Mouse (Mus musculus) MEL (cell line): ENCODE results near the gene Ablim2. TPM values are rescaled to one million over a fixed set of nuclear protein-coding genes. Genes with fewer than 3 reads are reported as not detected.

ENCODE experiments used
- DNase-seq: peaks from one replicate; pipeline ENCODE4 v3.0.0; 2011; ENCODE audit warnings: low read depth, low spot score
- H3K27ac ChIP-seq: 2 replicates; pipeline ENCODE4 v1.5.1; 2012; ENCODE audit warnings: low read depth, mild to moderate bottlenecking, control low read depth, low read length, moderate library complexity; ENCODE audit not compliant: control insufficient read depth
- H3K27me3 ChIP-seq, 2 experiments: fragments of 150-350 bp in 1 of 2; sonication (generic) in 1 of 2; 2 replicates each; pipeline ENCODE4 v1.6.1; 2012; ENCODE audit warnings: low read length in 2 of 2, mild to moderate bottlenecking in 2 of 2, improper control_type of control experiment in 1 of 2, moderate library complexity in 1 of 2; ENCODE audit not compliant: insufficient read depth in 2 of 2, control insufficient read depth in 1 of 2
- H3K36me3 ChIP-seq, 2 experiments: 2 replicates each; pipeline ENCODE4 v1.6.1; 2012 to 2014; ENCODE audit warnings: low read length in 2 of 2, improper control_type of control experiment in 1 of 2, inconsistent platforms in 1 of 2, mild to moderate bottlenecking in 1 of 2; ENCODE audit not compliant: insufficient read depth in 2 of 2, control insufficient read depth in 1 of 2
- H3K4me1 ChIP-seq, 2 experiments: fragments of 150-350 bp in 1 of 2; sonication (generic) in 1 of 2; 2 replicates each; pipeline ENCODE4 v1.6.1; 2012; ENCODE audit warnings: low read length in 2 of 2, improper control_type of control experiment in 1 of 2, mild to moderate bottlenecking in 1 of 2; ENCODE audit not compliant: insufficient read depth in 2 of 2, control insufficient read depth in 1 of 2
- H3K4me3 ChIP-seq, 2 experiments: fragments of 150-350 bp in 1 of 2; sonication (generic) in 1 of 2; 2 replicates each; pipeline ENCODE4 v1.5.1; 2012; ENCODE audit warnings: low read depth in 2 of 2, low read length in 2 of 2, mild to moderate bottlenecking in 2 of 2, moderate library complexity in 2 of 2, control low read depth in 1 of 2, improper control_type of control experiment in 1 of 2; ENCODE audit not compliant: control insufficient read depth in 1 of 2, insufficient read depth in 1 of 2
- H3K79me2 ChIP-seq: 2 replicates; pipeline ENCODE4 v1.6.1; 2012; ENCODE audit warnings: mild to moderate bottlenecking, low read length, moderate library complexity; ENCODE audit not compliant: control insufficient read depth, poor library complexity, insufficient read depth
- H3K9ac ChIP-seq: 2 replicates; pipeline ENCODE4 v1.6.1; 2012; ENCODE audit warnings: low read depth, mild to moderate bottlenecking, control low read depth, low read length, moderate library complexity; ENCODE audit not compliant: control insufficient read depth, poor library complexity, severe bottlenecking
- H3K9me3 ChIP-seq: fragments of 150-350 bp; sonication (generic); replicated peaks from 2 replicates; pipeline ENCODE4 v1.6.1; 2012; ENCODE audit warnings: mild to moderate bottlenecking, low read length, improper control_type of control experiment, moderate library complexity; ENCODE audit not compliant: insufficient read depth
- BHLHE40 ChIP-seq: IDR thresholded peaks from 2 replicates; pipeline ENCODE4 v1.6.1; 2012; ENCODE audit warnings: low read depth, mild to moderate bottlenecking, inconsistent platforms, low read length, improper control_type of control experiment, borderline replicate concordance
- CHD1 ChIP-seq: IDR thresholded peaks from 2 replicates; pipeline ENCODE4 v1.6.1; 2012; ENCODE audit warnings: low read depth, mild to moderate bottlenecking, inconsistent platforms, low read length, improper control_type of control experiment
- CTCF ChIP-seq, 3 experiments: IDR thresholded peaks in 2 of 3; conservative IDR thresholded peaks in 1 of 3; 2 replicates each; pipeline ENCODE4 v1.5.1; 2011 to 2012; ENCODE audit warnings: low read length in 3 of 3, low read depth in 2 of 3, mild to moderate bottlenecking in 2 of 3, improper control_type of control experiment in 1 of 3, inconsistent platforms in 1 of 3, mixed read lengths in 1 of 3, moderate library complexity in 1 of 3; ENCODE audit not compliant: control insufficient read depth in 1 of 3, insufficient read depth in 1 of 3, poor library complexity in 1 of 3, severe bottlenecking in 1 of 3
- E2F4 ChIP-seq: IDR thresholded peaks from 2 replicates; pipeline ENCODE4 v1.6.1; 2011; ENCODE audit warnings: low read depth, low read length, improper control_type of control experiment, borderline replicate concordance
- ELF1 ChIP-seq: IDR thresholded peaks from 2 replicates; pipeline ENCODE4 v1.6.1; 2014; ENCODE audit warnings: low read depth, mild to moderate bottlenecking, inconsistent platforms, low read length, improper control_type of control experiment, moderate library complexity
- EP300 ChIP-seq, 2 experiments: IDR thresholded peaks; 2 replicates each; pipeline ENCODE4 v1.6.1; 2011; ENCODE audit warnings: improper control_type of control experiment in 2 of 2, low read length in 2 of 2, low read depth in 1 of 2, mild to moderate bottlenecking in 1 of 2
- ETS1 ChIP-seq: IDR thresholded peaks from 2 replicates; pipeline ENCODE4 v1.6.1; 2012; ENCODE audit warnings: low read depth, mild to moderate bottlenecking, inconsistent platforms, low read length, improper control_type of control experiment, moderate library complexity
- GABPA ChIP-seq: IDR thresholded peaks from 2 replicates; pipeline ENCODE4 v1.6.1; 2012; ENCODE audit warnings: low read depth, mild to moderate bottlenecking, inconsistent platforms, low read length, improper control_type of control experiment, moderate library complexity
- GATA1 ChIP-seq: IDR thresholded peaks from 2 replicates; pipeline ENCODE4 v1.6.1; 2011; ENCODE audit warnings: low read depth, low read length, improper control_type of control experiment
- MAFK ChIP-seq: IDR thresholded peaks from 2 replicates; pipeline ENCODE4 v1.6.1; 2011; ENCODE audit warnings: low read depth, mild to moderate bottlenecking, low read length, improper control_type of control experiment, borderline replicate concordance
- MEF2A ChIP-seq: IDR thresholded peaks from 2 replicates; pipeline ENCODE4 v1.6.1; 2014; ENCODE audit warnings: low read depth, mild to moderate bottlenecking, inconsistent platforms, low read length, improper control_type of control experiment; ENCODE audit not compliant: poor library complexity, insufficient replicate concordance, severe bottlenecking; ENCODE audit errors: extremely low read depth
- MXI1 ChIP-seq: IDR thresholded peaks from 2 replicates; pipeline ENCODE4 v1.6.1; 2011; ENCODE audit warnings: mild to moderate bottlenecking, low read depth, low read length, improper control_type of control experiment
- MYB ChIP-seq: IDR thresholded peaks from 2 replicates; pipeline ENCODE4 v1.6.1; 2011; ENCODE audit warnings: mild to moderate bottlenecking, low read depth, low read length, improper control_type of control experiment
- MYC ChIP-seq: IDR thresholded peaks from 2 replicates; pipeline ENCODE4 v1.6.1; 2011; ENCODE audit warnings: low read depth, mild to moderate bottlenecking, low read length, improper control_type of control experiment, moderate library complexity
- NELFE ChIP-seq: IDR thresholded peaks from 2 replicates; pipeline ENCODE4 v1.6.1; 2011; ENCODE audit warnings: low read depth, low read length, improper control_type of control experiment
- POLR2AphosphoS2 ChIP-seq: IDR thresholded peaks from 2 replicates; pipeline ENCODE4 v1.6.1; 2011; ENCODE audit warnings: low read length, improper control_type of control experiment
- RAD21 ChIP-seq: IDR thresholded peaks from 2 replicates; pipeline ENCODE4 v1.6.1; 2011; ENCODE audit warnings: mild to moderate bottlenecking, low read depth, low read length, improper control_type of control experiment
- RCOR1 ChIP-seq: IDR thresholded peaks from 2 replicates; pipeline ENCODE4 v1.6.1; 2012; ENCODE audit warnings: low read depth, mild to moderate bottlenecking, inconsistent platforms, low read length, improper control_type of control experiment
- TAL1 ChIP-seq: IDR thresholded peaks from 2 replicates; pipeline ENCODE4 v1.6.1; 2012; ENCODE audit warnings: mild to moderate bottlenecking, inconsistent platforms, low read length, moderate library complexity, mixed read lengths
- TBP ChIP-seq: IDR thresholded peaks from 2 replicates; pipeline ENCODE4 v1.8.0; 2011; ENCODE audit warnings: low read depth, low read length, improper control_type of control experiment
- TCF12 ChIP-seq: IDR thresholded peaks from 2 replicates; pipeline ENCODE4 v1.6.1; 2014; ENCODE audit warnings: low read depth, mild to moderate bottlenecking, inconsistent platforms, low read length, improper control_type of control experiment, moderate library complexity
- USF2 ChIP-seq, 2 experiments: IDR thresholded peaks; 2 replicates each; pipeline ENCODE4 v1.6.1; 2011 to 2012; ENCODE audit warnings: improper control_type of control experiment in 2 of 2, low read length in 2 of 2, borderline replicate concordance in 1 of 2, inconsistent platforms in 1 of 2, low read depth in 1 of 2, mild to moderate bottlenecking in 1 of 2; ENCODE audit not compliant: insufficient read depth in 1 of 2
- ZMIZ1 ChIP-seq: IDR thresholded peaks from 2 replicates; pipeline ENCODE4 v1.6.1; 2012; ENCODE audit warnings: low read depth, mild to moderate bottlenecking, inconsistent platforms, low read length, improper control_type of control experiment, moderate library complexity
- ZNF384 ChIP-seq: IDR thresholded peaks from 2 replicates; pipeline ENCODE4 v1.6.1; 2012; ENCODE audit warnings: low read depth, mild to moderate bottlenecking, inconsistent platforms, low read length, improper control_type of control experiment
- polyA plus RNA-seq, 2 experiments: library from polyadenylated mRNA; stranded (reverse) in 1 of 2; unstranded in 1 of 2; fragments of >175 nt in 1 of 2; fragments of >200 nt in 1 of 2; gene quantifications; 2 replicates each; pipeline versions ENCODE4 v1.2.1 to v1.2.4; 2012; ENCODE audit warnings: low replicate concordance in 2 of 2, low read depth in 1 of 2; ENCODE audit not compliant: insufficient read length in 2 of 2, insufficient read depth in 1 of 2, missing spikeins in 1 of 2
- total RNA-seq: library from RNA; depleted of rRNA; stranded (reverse); fragments of 300-350 nt; gene quantifications from 2 replicates; pipeline ENCODE4 v1.2.3, GENCODE M21; 2012

The Ablim2 gene
- total and polyA plus RNA-seq, 3 experiments: not detected

- Histone ChIP-seq H3K9me3 (no peaks in the 10 kb centered on the region), H3K27me3 (no peaks in the 10 kb centered on the region), H3K27ac (no peak overlapping the region), H3K36me3 (no peaks in the 10 kb centered on the region), H3K9ac (no peak overlapping the region), H3K4me3 (no peak overlapping the region), H3K4me1 (no peaks in the 10 kb centered on the region), H3K79me2 (no peaks in the 10 kb centered on the region)
- TF ChIP-seq CHD1 (no peak), MXI1 (no peak), POLR2AphosphoS2 (no peak), EP300 (IDR thresholded peaks at IDR 0.05; ENCODE audit: low read depth in 1 of 2, low read length in 2 of 2) (no peak), RAD21 (peak; percentile 7), MYC (no peak), E2F4 (no peak), MAFK (no peak), GABPA (no peak), MYB (no peak), TBP (no peak), ZNF384 (no peak), BHLHE40 (no peak), ELF1 (no peak), CTCF (IDR thresholded peaks at IDR 0.05 in 2 of 3, conservative IDR thresholded peaks at IDR 0.05 in 1 of 3; ENCODE audit: control insufficient read depth in 1 of 3, insufficient read depth in 1 of 3, low read depth in 2 of 3, low read length in 3 of 3, poor library complexity in 1 of 3, severe bottlenecking in 1 of 3) (peak in 2 of 3 experiments; percentile 22 to 32; a peak in 3 of 6 replicates), TAL1 (no peak)
- peak; percentile 13 for DNase-seq
Observed at GRCm38 (mm10) chr5:35870408-35871012, 112.8 kb downstream of the Ablim2 start.

- H3K27ac ChIP-seq: no peak overlapping the region
- no peaks in the 10 kb centered on the region for H3K27me3 ChIP-seq
- no peak overlapping the region for H3K9ac ChIP-seq
- no peaks in the 10 kb centered on the region for H3K9me3 ChIP-seq
- no peaks in the 10 kb centered on the region for H3K79me2 ChIP-seq
- H3K36me3 ChIP-seq: no peaks in the 10 kb centered on the region
- DNase-seq: no peak
- TF ChIP-seq ETS1: no peak
- no peak for TF ChIP-seq GATA1
- TF ChIP-seq ZMIZ1: no peak
- TF ChIP-seq RCOR1: no peak
- no peak for TF ChIP-seq USF2 (IDR thresholded peaks at IDR 0.05; ENCODE audit: borderline replicate concordance in 1 of 2, insufficient read depth in 1 of 2, low read depth in 1 of 2, low read length in 2 of 2)
- no peak for TF ChIP-seq CHD1
- no peak for TF ChIP-seq MEF2A
- no peak for TF ChIP-seq GABPA
- TF ChIP-seq MYB: no peak
- TF ChIP-seq ZNF384: no peak
- TF ChIP-seq POLR2AphosphoS2: no peak
- no peak for TF ChIP-seq NELFE
- TF ChIP-seq TCF12: no peak
- TF ChIP-seq, all 39 proteins: peak for 0
- Histone ChIP-seq H3K4me1 (no peaks in the 10 kb centered on the region), H3K4me3 (no peak overlapping the region)
Observed at GRCm38 (mm10) chr5:35873382-35873781, 115.7 kb downstream of the Ablim2 start.
